Mouse (Mus musculus) midbrain, embryonic 14.5 days (tissue): ENCODE results near the gene Mief2. TPM values are rescaled to one million over a fixed set of nuclear protein-coding genes. Genes with fewer than 3 reads are reported as not detected.

ENCODE experiments used
- ATAC-seq: fragments of 200-750 bp; cut with Nextera tagmentation; 2 replicates; pipeline ENCODE4 v1.8.0; 2017; ENCODE audit warnings: moderate number of reproducible peaks, moderate library complexity; ENCODE audit not compliant: low FRiP score, low TSS enrichment
- DNase-seq: peaks from one replicate; pipeline ENCODE4 v3.0.0-alpha.2; 2015
- H3K27ac ChIP-seq: fragments of 300-500 bp; sonication (generic); replicated peaks from 2 replicates; pipeline ENCODE4 v1.5.1; 2014; ENCODE audit warnings: mild to moderate bottlenecking, low read depth, low read length, moderate library complexity
- H3K27me3 ChIP-seq: fragments of 300-500 bp; sonication (generic); 2 replicates; pipeline ENCODE4 v1.6.1; 2014; ENCODE audit warnings: low read length, control low read depth, mixed read lengths; ENCODE audit not compliant: control insufficient read depth, insufficient read depth
- H3K36me3 ChIP-seq: fragments of 300-500 bp; sonication (generic); 2 replicates; pipeline ENCODE4 v1.6.1; 2014; ENCODE audit warnings: low read length, control low read depth; ENCODE audit not compliant: control insufficient read depth, insufficient read depth
- H3K4me1 ChIP-seq: fragments of 300-500 bp; sonication (generic); 2 replicates; pipeline ENCODE4 v1.6.1; 2014; ENCODE audit warnings: mild to moderate bottlenecking, antibody characterized with exemption, low read length, control low read depth; ENCODE audit not compliant: control insufficient read depth, insufficient read depth
- H3K4me2 ChIP-seq: fragments of 300-500 bp; sonication (generic); 2 replicates; pipeline ENCODE4 v1.6.1; 2014; ENCODE audit warnings: mild to moderate bottlenecking, low read length, moderate library complexity
- H3K4me3 ChIP-seq: fragments of 300-500 bp; sonication (generic); replicated peaks from 2 replicates; pipeline ENCODE4 v1.5.1; 2014; ENCODE audit warnings: low read depth, low read length
- H3K9ac ChIP-seq: fragments of 300-500 bp; sonication (generic); replicated peaks from 2 replicates; pipeline ENCODE4 v1.6.1; 2014; ENCODE audit warnings: mild to moderate bottlenecking, low read length, moderate library complexity
- H3K9me3 ChIP-seq: fragments of 300-500 bp; sonication (generic); 2 replicates; pipeline ENCODE4 v1.6.1; 2016; ENCODE audit warnings: low read length, control low read depth, mixed read lengths; ENCODE audit not compliant: control insufficient read depth
- WGBS: fragments of 180-500 bp; shearing (Covaris S2); extraction: QIAGEN DNeasy Blood & Tissue Kit; methylation state at CpG from one replicate; pipeline ENCODE4 v1.1.7; 2014; 5-methylcytosine and 5-hydroxymethylcytosine counted together
- microRNA-seq: library from miRNA; unstranded; fragments of <30 nt; microRNA quantifications from one replicate; pipeline ENCODE4, GENCODE M21; 2016
- polyA plus RNA-seq: library from polyadenylated mRNA; unstranded; fragments of >200 nt; fragmentation: Nextera tagmentation; extraction: Ambion mirVana; gene quantifications from 2 replicates; pipeline ENCODE4 v1.2.1, GENCODE M21; 2014

Mief2 gene
- polyA plus RNA-seq, 1 experiment from 2014 or later, result 20.4 TPM

DNA sequence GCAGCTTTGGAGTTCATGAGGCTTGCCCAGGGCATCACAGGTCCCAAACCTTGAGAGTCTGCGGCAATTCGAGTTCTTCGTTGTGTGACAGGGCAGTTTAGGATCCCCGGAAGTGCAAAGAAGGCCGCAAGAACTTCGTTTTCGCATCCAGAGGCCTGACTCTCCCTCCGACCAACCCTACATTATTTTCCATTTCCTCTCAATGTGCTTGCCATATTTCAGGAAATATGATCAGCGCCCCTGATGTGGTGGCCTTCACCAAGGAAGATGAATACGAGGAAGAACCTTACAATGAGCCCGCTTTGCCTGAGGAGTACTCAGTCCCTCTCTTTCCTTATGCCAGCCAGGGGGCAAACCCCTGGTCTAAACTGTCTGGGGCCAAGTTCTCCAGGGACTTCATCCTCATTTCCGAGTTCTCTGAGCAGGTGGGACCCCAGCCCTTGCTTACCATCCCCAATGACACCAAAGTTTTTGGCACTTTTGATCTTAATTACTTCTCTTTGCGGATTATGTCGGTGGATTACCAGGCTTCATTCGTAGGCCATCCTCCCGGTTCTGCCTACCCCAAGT lies 49.7 kb downstream of the Mief2 start:
- H3K9me3 ChIP-seq, result no peaks in the 10 kb centered on the region
- H3K36me3 ChIP-seq, result peaks cover 20% of the 10 kb centered on the region
- 24% methylated on average over 16 of the region's 16 CpGs for WGBS
- H3K4me1 ChIP-seq, result peaks cover 62% of the 10 kb centered on the region
- H3K27me3 ChIP-seq, result no peaks in the 10 kb centered on the region
- peak overlapping the region; percentile 69 for H3K4me3 ChIP-seq
- DNase-seq (no peak), ATAC-seq (no peak)
- peak overlapping the region; percentile 55 for H3K27ac ChIP-seq
- peak overlapping the region; percentile 88 for H3K4me2 ChIP-seq
- peak overlapping the region; percentile 70 for H3K9ac ChIP-seq

GRCm38 (mm10) chr11:60779673-60780189 lies 51.5 kb downstream of the Mief2 start:
- WGBS, result 93% methylated on average over 10 of the region's 10 CpGs
- peaks cover 62% of the 10 kb centered on the region for H3K4me1 ChIP-seq
- peaks cover 35% of the 10 kb centered on the region for H3K36me3 ChIP-seq
- H3K4me3 ChIP-seq, result peak overlapping the region; percentile 12; the same call in 1 of the 2 replicates
- DNase-seq (no peak), ATAC-seq (no peak)
- 0 out of 2 replicates have a peak overlapping the region, but pooled peaks have one; percentile 40 for H3K9ac ChIP-seq
- H3K27me3 ChIP-seq, result no peaks in the 10 kb centered on the region
- no peaks in the 10 kb centered on the region for H3K9me3 ChIP-seq
- H3K4me2 ChIP-seq, result peak overlapping the region; percentile 45
- no peak overlapping the region for H3K27ac ChIP-seq

Small RNA genes lying within 50 kb of the gene (microRNA-seq; reads per million reads assigned to microRNA genes)
- gene Mir5100, result 0.44 reads per million

Other genes with a start within 250 kb of the Mief2 start
- gene Alkbh5, start 192.0 kb upstream of the Mief2 start, polyA plus RNA-seq, result 21.4 and 24.0 TPM in 2 replicates
- gene Llgl1, start 28.7 kb upstream of the Mief2 start, polyA plus RNA-seq, result 49.6 and 63.8 TPM in 2 replicates
- gene Flii, start 1.1 kb upstream of the Mief2 start, polyA plus RNA-seq, result 51.5 and 63.8 TPM in 2 replicates
- 7.4 and 9.3 TPM in 2 replicates for gene Top3a, start 49.0 kb downstream of the Mief2 start, polyA plus RNA-seq
- 8.8 and 9.4 TPM in 2 replicates for gene Smcr8, start 49.1 kb downstream of the Mief2 start, polyA plus RNA-seq
- 4.8 and 6.7 TPM in 2 replicates for gene Shmt1, start 83.3 kb downstream of the Mief2 start, polyA plus RNA-seq
- 27.0 and 30.7 TPM in 2 replicates for gene Dhrs7b, start 102.2 kb downstream of the Mief2 start, polyA plus RNA-seq
- gene Tmem11, start 150.9 kb downstream of the Mief2 start, polyA plus RNA-seq, result 52.4 and 53.7 TPM in 2 replicates
- gene Natd1, start 186.4 kb downstream of the Mief2 start, polyA plus RNA-seq, result 33.0 and 42.2 TPM in 2 replicates
- gene Map2k3, start 203.6 kb downstream of the Mief2 start, polyA plus RNA-seq, result 18.5 and 23.2 TPM in 2 replicates